Comparison of ENCODE assay signal across 7 mouse cellular contexts in genomic region chr4:76448678-76449465, GRCm38 (mm10).
DNase-seq lines count a peak whose midpoint lies in the region; ATAC-seq and TF ChIP-seq lines count a peak whose summit lies in the region.

No protein-coding gene starts in this region.

- peak overlapping the region; percentile 92 for H3K27ac ChIP-seq in lung, embryonic 14.5 days (ENCODE audit: low read depth)
- peak overlapping the region; percentile 98 for H3K27ac ChIP-seq in embryonic facial prominence, embryonic 14.5 days (replicated peaks; ENCODE audit: low read depth, low read length)
- peak overlapping the region; percentile 83 for H3K27ac ChIP-seq in intestine, postnatal 0 days (ENCODE audit: low read depth, low read length)
- H3K27ac ChIP-seq in neural tube, embryonic 11.5 days (ENCODE audit: low read depth, low read length): peak overlapping the region; percentile 95

- peak overlapping the region; percentile 93 for H3K9ac ChIP-seq in lung, embryonic 14.5 days
- peak overlapping the region; percentile 98 for H3K9ac ChIP-seq in embryonic facial prominence, embryonic 14.5 days (ENCODE audit: low read depth, low read length)
- H3K9ac ChIP-seq in intestine, postnatal 0 days (ENCODE audit: low read depth, low read length): peak overlapping the region; percentile 83
- peak overlapping the region; percentile 93 for H3K9ac ChIP-seq in neural tube, embryonic 11.5 days (ENCODE audit: low read length)

- DNase-seq in lung, embryonic 14.5 days: peak; percentile 55
- DNase-seq in lung, adult 18-20 months: no peak
- no peak for DNase-seq in embryonic facial prominence, embryonic 14.5 days (ENCODE audit: low spot score)
- peak; percentile 25 for DNase-seq in neural tube, embryonic 11.5 days (ENCODE audit: low spot score)
- no peak for DNase-seq in layer of hippocampus, postnatal 14 days (ENCODE audit: low spot score in 2 of 2)
- no peak for DNase-seq in left cerebral cortex, postnatal 14 days (ENCODE audit: low spot score in 2 of 2)

- under 1% methylated on average over 24 of the region's 24 CpGs for WGBS in lung, embryonic 14.5 days
- under 1% methylated on average over 24 of the region's 24 CpGs for WGBS in embryonic facial prominence, embryonic 14.5 days
- under 1% methylated on average over 24 of the region's 24 CpGs for WGBS in intestine, postnatal 0 days
- WGBS in neural tube, embryonic 11.5 days: under 1% methylated on average over 24 of the region's 24 CpGs

- TF ChIP-seq CTCF in lung, embryonic 14.5 days (IDR thresholded peaks at IDR 0.05; ENCODE audit: low read depth): no peak
- TF ChIP-seq CTCF in intestine, postnatal 0 days (IDR thresholded peaks at IDR 0.05; ENCODE audit: low read depth): no peak

- no peaks in the 10 kb centered on the region for H3K4me1 ChIP-seq in lung, embryonic 14.5 days (ENCODE audit: insufficient read depth)
- peaks cover 18% of the 10 kb centered on the region for H3K4me1 ChIP-seq in embryonic facial prominence, embryonic 14.5 days (ENCODE audit: control insufficient read depth, insufficient read depth, low read length)
- H3K4me1 ChIP-seq in intestine, postnatal 0 days (replicated peaks; ENCODE audit: control insufficient read depth, insufficient read depth, low read length): no peaks in the 10 kb centered on the region
- H3K4me1 ChIP-seq in neural tube, embryonic 11.5 days (ENCODE audit: control insufficient read depth, insufficient read depth, low read length): 0 out of 2 replicates have a peak, but pooled peaks cover 4% of the 10 kb centered on the region

- no peak for ATAC-seq in lung, embryonic 14.5 days (ENCODE audit: insufficient read depth)
- ATAC-seq in embryonic facial prominence, embryonic 14.5 days (ENCODE audit: low read depth): peak; percentile 10; the same call in 1 of the 2 replicates
- ATAC-seq in intestine, postnatal 0 days: no peak; the same call in 1 of the 2 replicates
- ATAC-seq in neural tube, embryonic 11.5 days (ENCODE audit: insufficient read depth, low FRiP score, low TSS enrichment): peak; percentile 7; the same call in 1 of the 2 replicates

- H3K9me3 ChIP-seq in lung, embryonic 14.5 days (ENCODE audit: low read depth, low read length): no peaks in the 10 kb centered on the region
- no peaks in the 10 kb centered on the region for H3K9me3 ChIP-seq in embryonic facial prominence, embryonic 14.5 days (ENCODE audit: control insufficient read depth, low read length)
- no peaks in the 10 kb centered on the region for H3K9me3 ChIP-seq in intestine, postnatal 0 days (ENCODE audit: control insufficient read depth)
- no peaks in the 10 kb centered on the region for H3K9me3 ChIP-seq in neural tube, embryonic 11.5 days (ENCODE audit: control insufficient read depth, low read length)

- no peaks in the 10 kb centered on the region for H3K27me3 ChIP-seq in lung, embryonic 14.5 days (ENCODE audit: insufficient read depth, low read length)
- no peaks in the 10 kb centered on the region for H3K27me3 ChIP-seq in embryonic facial prominence, embryonic 14.5 days (replicated peaks; ENCODE audit: control insufficient read depth, insufficient read depth, low read length)
- no peaks in the 10 kb centered on the region for H3K27me3 ChIP-seq in intestine, postnatal 0 days (replicated peaks; ENCODE audit: control insufficient read depth, insufficient read depth, low read length)
- no peaks in the 10 kb centered on the region for H3K27me3 ChIP-seq in neural tube, embryonic 11.5 days (ENCODE audit: control insufficient read depth, insufficient read depth, low read length)

- H3K36me3 ChIP-seq in lung, embryonic 14.5 days (ENCODE audit: insufficient read depth): no peaks in the 10 kb centered on the region
- H3K36me3 ChIP-seq in embryonic facial prominence, embryonic 14.5 days (ENCODE audit: control insufficient read depth, insufficient read depth, low read length): no peaks in the 10 kb centered on the region
- no peaks in the 10 kb centered on the region for H3K36me3 ChIP-seq in intestine, postnatal 0 days (ENCODE audit: control insufficient read depth, insufficient read depth)
- H3K36me3 ChIP-seq in neural tube, embryonic 11.5 days (ENCODE audit: control insufficient read depth, insufficient read depth, low read length): no peaks in the 10 kb centered on the region

- peak overlapping the region; percentile 78 for H3K4me2 ChIP-seq in lung, embryonic 14.5 days
- peak overlapping the region; percentile 80 for H3K4me2 ChIP-seq in embryonic facial prominence, embryonic 14.5 days (ENCODE audit: low read depth, low read length)
- H3K4me2 ChIP-seq in intestine, postnatal 0 days (replicated peaks; ENCODE audit: low read depth): peak overlapping the region; percentile 95
- H3K4me2 ChIP-seq in neural tube, embryonic 11.5 days (ENCODE audit: low read depth): peak overlapping the region; percentile 86

- intact Hi-C loops in left cerebral cortex, postnatal 14 days (cut with DNase I): loop anchor here (10.0 kb wide), 1 partner anchor 124 kb away; no protein-coding TSS in a partner anchor

- peak overlapping the region; percentile 82 for H3K4me3 ChIP-seq in lung, embryonic 14.5 days (ENCODE audit: low read depth, low read length)
- peak overlapping the region; percentile 87 for H3K4me3 ChIP-seq in embryonic facial prominence, embryonic 14.5 days (ENCODE audit: low read depth, low read length)
- H3K4me3 ChIP-seq in intestine, postnatal 0 days (ENCODE audit: low read depth, low read length): peak overlapping the region; percentile 80
- H3K4me3 ChIP-seq in neural tube, embryonic 11.5 days (ENCODE audit: low read depth, low read length): peak overlapping the region; percentile 90

Comparison
In these comparisons a context has a peak if more than half of its experiments do, and no peak if none do; other contexts are left out.
1. DNase-seq: peak in lung, embryonic 14.5 days (single experiment) and neural tube, embryonic 11.5 days (single experiment); none in lung, adult 18-20 months (0 of 2), embryonic facial prominence, embryonic 14.5 days (single experiment), layer of hippocampus, postnatal 14 days (0 of 2) and left cerebral cortex, postnatal 14 days (0 of 2).
2. ATAC-seq: peak in embryonic facial prominence, embryonic 14.5 days (single experiment) and neural tube, embryonic 11.5 days (single experiment); none in lung, embryonic 14.5 days (single experiment) and intestine, postnatal 0 days (single experiment).
3. Peak in every context shown above with its lines, with median percentiles within 50 percentile points of each other: H3K27ac ChIP-seq, H3K4me2 ChIP-seq, H3K4me3 ChIP-seq and H3K9ac ChIP-seq.